In the genomic region with DNA sequence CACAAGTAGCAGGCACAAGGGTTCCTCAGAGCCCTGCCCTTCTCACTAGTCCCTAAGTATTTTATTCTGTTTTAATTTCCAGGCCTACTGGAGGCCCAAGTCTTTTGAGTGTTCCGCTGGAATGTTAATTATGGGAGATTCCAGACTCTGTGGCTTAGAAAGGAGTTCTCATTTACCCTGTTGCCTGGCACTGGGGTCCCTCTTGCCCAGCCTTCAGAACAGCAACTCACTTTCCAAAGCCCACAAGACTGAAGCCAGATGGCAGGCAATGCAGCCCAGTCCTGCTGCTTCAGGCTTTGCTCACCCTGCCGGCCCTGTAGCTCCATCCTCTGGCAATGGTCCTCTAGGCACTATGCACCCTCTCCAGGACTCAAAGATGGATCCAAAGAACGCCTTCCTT, we compare ENCODE assay signal across 16 mouse cellular contexts.
A peak's percentile ranks its signal among the peaks of the same experiment; 100 is the strongest.
DNase-seq lines count a peak whose midpoint lies in the region; ATAC-seq and TF ChIP-seq lines count a peak whose summit lies in the region.
"Had no signal": no experiment of that assay in that cellular context is flagged by ENCODE, and none has a peak within 500 bp of the region (broad histone marks: within the 10 kb centered on the region; RNA-seq: fewer than 3 reads in every experiment).

No protein-coding gene starts in this region.

- no peaks in the 10 kb centered on the region for H3K4me1 ChIP-seq in intestine, postnatal 0 days (replicated peaks; ENCODE audit: control insufficient read depth, insufficient read depth, low read length)
- H3K4me1 ChIP-seq: embryonic facial prominence, embryonic 12.5 days; midbrain, embryonic 15.5 days had no signal

- TF ChIP-seq CTCF in intestine, postnatal 0 days (IDR thresholded peaks at IDR 0.05; ENCODE audit: low read depth) = no peak

- no peak overlapping the region for H3K4me2 ChIP-seq in intestine, postnatal 0 days (replicated peaks; ENCODE audit: low read depth)
- H3K4me2 ChIP-seq: embryonic facial prominence, embryonic 12.5 days; midbrain, embryonic 15.5 days; neural tube, embryonic 15.5 days had no signal

- no peak overlapping the region for H3K9ac ChIP-seq in intestine, postnatal 0 days (ENCODE audit: low read depth, low read length)
- H3K9ac ChIP-seq: embryonic facial prominence, embryonic 12.5 days; midbrain, embryonic 15.5 days; neural tube, embryonic 15.5 days had no signal

- H3K27ac ChIP-seq in intestine, postnatal 0 days (ENCODE audit: low read depth, low read length) = no peak overlapping the region
- H3K27ac ChIP-seq: embryonic facial prominence, embryonic 12.5 days; gastrocnemius, adult 2 months; midbrain, embryonic 15.5 days; neural tube, embryonic 15.5 days had no signal

- H3K9me3 ChIP-seq in intestine, postnatal 0 days (ENCODE audit: control insufficient read depth) = no peaks in the 10 kb centered on the region
- H3K9me3 ChIP-seq: embryonic facial prominence, embryonic 12.5 days; midbrain, embryonic 15.5 days; neural tube, embryonic 15.5 days had no signal

- WGBS in intestine, postnatal 0 days = 84% methylated on average over 3 of the region's 3 CpGs

- ATAC-seq in frontal cortex, adult (ENCODE audit: low TSS enrichment) = peak; percentile 74
- ATAC-seq in intestine, postnatal 0 days = no peak
- ATAC-seq: midbrain, embryonic 15.5 days had no signal

- DNase-seq in frontal cortex, postnatal 25 days (ENCODE audit: low spot score in 2 of 2) = no peak
- peak; percentile 29 for DNase-seq in right cerebral cortex, adult 18-20 months
- no peak for DNase-seq in right cerebral cortex, postnatal 25 days
- DNase-seq in layer of hippocampus, postnatal 10 days (ENCODE audit: low spot score in 2 of 2) = peak; percentile 34 to 51
- peak; percentile 4 for DNase-seq in right cerebral cortex, postnatal 4 days
- DNase-seq in spleen, adult 18-20 months = no peak
- DNase-seq: adrenal gland, adult 8-10 months; gastrocnemius, adult 2 months; heart, postnatal 4 days; kidney, adult 9 months; liver had no signal

- H3K27me3 ChIP-seq in intestine, postnatal 0 days (replicated peaks; ENCODE audit: control insufficient read depth, insufficient read depth, low read length) = no peaks in the 10 kb centered on the region
- H3K27me3 ChIP-seq: embryonic facial prominence, embryonic 12.5 days; midbrain, embryonic 15.5 days; neural tube, embryonic 15.5 days had no signal

- no peak overlapping the region for H3K4me3 ChIP-seq in intestine, postnatal 0 days (ENCODE audit: low read depth, low read length)
- H3K4me3 ChIP-seq: embryonic facial prominence, embryonic 12.5 days; gastrocnemius, adult 2 months; midbrain, embryonic 15.5 days; neural tube, embryonic 15.5 days had no signal

- H3K36me3 ChIP-seq in intestine, postnatal 0 days (ENCODE audit: control insufficient read depth, insufficient read depth) = no peaks in the 10 kb centered on the region
- H3K36me3 ChIP-seq: embryonic facial prominence, embryonic 12.5 days; midbrain, embryonic 15.5 days; neural tube, embryonic 15.5 days had no signal

Comparison
In these comparisons a context has a peak if more than half of its experiments do, and no peak if none do; other contexts are left out.
1. DNase-seq: peak in right cerebral cortex, adult 18-20 months (single experiment), layer of hippocampus, postnatal 10 days (2 of 2) and right cerebral cortex, postnatal 4 days (single experiment); none in frontal cortex, postnatal 25 days (0 of 2), right cerebral cortex, postnatal 25 days (single experiment) and spleen, adult 18-20 months (0 of 2).